Mouse (Mus musculus): ENCODE results near the gene Cpox. TPM values are rescaled to one million over a fixed set of nuclear protein-coding genes. Genes with fewer than 3 reads are reported as not detected.

Cpox gene
- polyA plus RNA-seq (2016; fragmentation: Nextera tagmentation; extraction: Ambion mirVana), result 39.9 and 48.0 TPM in 2 replicates

DNA sequence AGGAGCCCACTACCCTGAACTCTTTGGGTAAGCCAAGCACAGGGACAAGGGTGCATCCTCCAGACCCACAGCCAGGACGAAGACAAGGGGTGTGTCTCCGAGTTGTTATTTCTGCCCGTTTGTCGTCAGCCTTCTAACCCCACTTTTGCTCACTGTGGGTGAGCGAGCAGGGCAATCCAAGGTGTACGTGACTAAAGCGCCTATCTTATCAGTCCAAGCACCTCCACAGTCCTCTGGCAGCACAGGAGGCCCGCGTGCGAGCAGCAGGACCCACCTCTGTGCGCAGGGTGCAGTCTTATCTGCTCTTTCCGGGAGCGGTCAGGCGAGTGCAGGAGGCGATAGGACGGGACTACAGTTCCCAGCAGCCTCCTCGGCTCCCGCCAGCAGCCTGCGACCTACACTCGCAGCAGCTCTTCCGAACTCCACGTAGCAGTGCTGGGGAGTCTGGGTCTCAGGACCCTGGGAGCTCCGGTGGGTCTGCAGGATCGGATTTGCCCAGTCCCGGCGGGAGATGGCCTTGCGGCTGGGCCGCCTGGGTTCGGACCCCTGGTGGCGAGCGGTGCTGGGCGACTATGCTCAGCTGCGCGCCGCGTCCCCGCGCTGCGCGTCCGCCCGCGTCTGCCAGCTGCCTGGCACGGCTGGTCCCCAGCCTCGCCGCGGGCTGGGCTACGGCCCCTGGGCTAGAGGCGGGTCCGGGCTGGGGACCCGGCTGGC lies at the start of gene Cpox:
TSS of gene Cpox (plus strand) at position 376 of the 714 bp plus-strand sequence.
- Histone ChIP-seq H3K27ac (ENCODE audit: poor library complexity, severe bottlenecking) (peak within 1 kb of the TSS; percentile 88), H3K9me3 (replicated peaks) (no peaks in the 10 kb centered on the region), H3K36me3 (peaks cover 22% of the 10 kb centered on the region), H3K4me3 (peak within 1 kb of the TSS; percentile 97), H3K27me3 (replicated peaks) (no peaks in the 10 kb centered on the region), H3K4me1 (replicated peaks) (peaks cover 18% of the 10 kb centered on the region), H3K4me2 (peak within 1 kb of the TSS; percentile 85), H3K9ac (peak within 1 kb of the TSS; percentile 94)
- under 1% methylated on average over 50 of the region's 51 CpGs for WGBS
- peak; percentile 98 for ATAC-seq (ENCODE audit: insufficient number of reproducible peaks, low FRiP score)

DNA sequence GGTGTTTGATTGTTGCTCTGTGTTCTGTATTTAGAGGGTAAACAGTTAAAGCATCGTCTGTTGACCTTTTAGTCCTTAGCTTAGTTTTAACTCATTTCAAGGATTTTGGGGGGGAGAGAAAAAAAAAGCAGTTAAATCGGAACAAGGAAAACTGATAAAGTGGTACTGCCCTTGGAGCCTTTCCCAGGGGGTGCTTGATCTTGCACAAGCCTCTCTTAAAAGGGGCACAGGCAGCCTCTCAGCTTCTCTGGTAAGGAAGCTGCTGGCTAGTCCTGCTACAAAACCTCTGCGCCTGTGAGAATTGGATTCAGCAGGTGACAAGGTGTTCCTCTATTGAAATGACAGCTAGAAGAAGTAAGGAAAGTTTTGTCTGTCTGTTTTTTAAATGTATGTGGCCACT lies 47.7 kb upstream of the Cpox start:
- no peaks in the 10 kb centered on the region for H3K27me3 ChIP-seq (replicated peaks)
- no peaks in the 10 kb centered on the region for H3K9me3 ChIP-seq (replicated peaks)
- H3K4me3 ChIP-seq, result no peak overlapping the region
- H3K4me1 ChIP-seq (replicated peaks), result no peaks in the 10 kb centered on the region
- ATAC-seq (ENCODE audit: insufficient number of reproducible peaks, low FRiP score), result no peak
- no peak overlapping the region for H3K4me2 ChIP-seq
- no peak overlapping the region for H3K9ac ChIP-seq
- no peaks in the 10 kb centered on the region for H3K36me3 ChIP-seq
- H3K27ac ChIP-seq (ENCODE audit: poor library complexity, severe bottlenecking), result no peak overlapping the region
- 69% methylated on average over 3 of the region's 3 CpGs for WGBS

DNA sequence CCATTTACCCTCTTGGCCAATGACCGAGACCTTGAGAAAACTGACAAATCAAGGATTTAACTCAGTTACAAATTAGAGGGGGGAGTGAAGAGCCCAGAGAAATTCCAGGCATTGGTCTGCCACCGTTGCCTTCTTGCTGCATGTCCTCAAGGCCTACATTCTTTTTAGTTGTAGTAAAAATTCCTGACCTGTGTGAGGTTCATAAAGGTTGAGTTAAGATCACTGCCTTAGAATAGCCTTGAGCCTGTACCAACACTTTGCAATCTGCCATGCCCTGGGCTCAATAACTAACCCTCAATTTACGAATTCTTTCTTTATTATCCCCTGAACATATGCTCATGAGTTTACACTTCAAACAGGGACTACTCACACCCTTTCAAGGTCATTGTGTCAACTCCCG lies 47.0 kb upstream of the Cpox start:
- WGBS, result 62% methylated on average over 4 of the region's 4 CpGs
- Histone ChIP-seq H3K9me3 (replicated peaks) (no peaks in the 10 kb centered on the region), H3K4me3 (no peak overlapping the region), H3K36me3 (no peaks in the 10 kb centered on the region), H3K27me3 (replicated peaks) (no peaks in the 10 kb centered on the region), H3K4me2 (no peak overlapping the region), H3K9ac (no peak overlapping the region), H3K4me1 (replicated peaks) (no peaks in the 10 kb centered on the region), H3K27ac (ENCODE audit: poor library complexity, severe bottlenecking) (no peak overlapping the region)
- no peak for ATAC-seq (ENCODE audit: insufficient number of reproducible peaks, low FRiP score)

DNA sequence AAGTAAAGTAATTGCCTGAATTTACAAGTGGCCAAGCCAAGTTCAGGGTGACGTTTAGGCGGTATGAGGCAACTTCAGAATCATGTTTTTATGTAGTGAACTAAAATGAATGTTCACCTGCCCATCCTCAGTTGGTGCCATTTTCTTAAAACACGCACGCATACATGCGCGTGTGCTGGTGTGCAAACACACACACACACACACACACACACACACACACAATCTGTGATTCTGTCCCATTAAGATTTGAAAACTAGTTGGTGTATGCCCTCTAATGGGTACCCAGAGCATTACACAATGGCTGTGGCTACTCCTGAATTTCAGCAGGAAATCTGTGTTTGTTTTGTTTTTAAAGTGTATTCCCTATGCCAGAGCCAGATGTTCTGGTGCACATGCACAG lies 46.1 kb upstream of the Cpox start:
- H3K36me3 ChIP-seq, result no peaks in the 10 kb centered on the region
- ATAC-seq (ENCODE audit: insufficient number of reproducible peaks, low FRiP score), result no peak
- WGBS, result 83% methylated on average over 6 of the region's 6 CpGs
- no peak overlapping the region for H3K27ac ChIP-seq (ENCODE audit: poor library complexity, severe bottlenecking)
- H3K4me1 ChIP-seq (replicated peaks), result no peaks in the 10 kb centered on the region
- no peak overlapping the region for H3K9ac ChIP-seq
- H3K4me3 ChIP-seq, result no peak overlapping the region
- no peak overlapping the region for H3K4me2 ChIP-seq
- no peaks in the 10 kb centered on the region for H3K27me3 ChIP-seq (replicated peaks)
- H3K9me3 ChIP-seq (replicated peaks), result no peaks in the 10 kb centered on the region

DNA sequence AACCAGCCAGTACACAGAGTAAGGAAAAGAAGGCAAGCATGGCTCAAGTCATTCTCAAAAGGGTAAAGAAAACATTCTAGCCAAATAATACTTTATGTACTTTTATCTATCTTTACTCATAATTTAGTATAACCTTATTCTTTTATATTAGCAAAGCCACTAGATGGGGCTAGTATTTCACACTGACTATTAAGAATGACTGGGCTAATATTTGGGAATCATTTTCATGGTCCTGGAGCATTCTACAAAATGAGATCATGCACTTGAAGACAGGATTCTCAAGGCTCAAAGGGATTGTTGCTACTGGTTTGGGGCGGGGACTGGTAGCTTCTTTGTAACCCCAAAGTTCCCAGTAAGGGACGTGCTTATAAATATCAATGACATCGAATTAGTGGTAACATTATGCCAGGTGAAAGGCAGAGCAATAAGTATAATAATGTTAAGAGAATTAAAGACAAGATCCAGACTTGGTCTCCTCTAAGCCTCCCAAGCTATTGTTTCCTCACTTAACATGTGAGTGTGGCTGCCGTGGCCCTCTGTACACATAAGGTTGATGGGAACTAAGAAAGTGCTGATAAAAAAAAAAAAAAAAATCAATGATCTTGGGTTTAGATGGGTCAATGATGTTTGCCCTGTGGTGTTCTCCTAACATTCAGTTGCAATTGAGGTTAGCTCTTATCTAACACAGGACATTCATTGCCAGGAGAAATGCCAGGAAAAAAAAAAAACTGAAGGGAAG lies 42.3 kb upstream of the Cpox start:
- no peak for ATAC-seq (ENCODE audit: insufficient number of reproducible peaks, low FRiP score)
- H3K9ac ChIP-seq, result no peak overlapping the region
- H3K27ac ChIP-seq (ENCODE audit: poor library complexity, severe bottlenecking), result no peak overlapping the region
- H3K4me2 ChIP-seq, result no peak overlapping the region
- H3K4me3 ChIP-seq, result no peak overlapping the region
- no peaks in the 10 kb centered on the region for H3K27me3 ChIP-seq (replicated peaks)
- WGBS, result 86% methylated on average over 4 of the region's 4 CpGs
- H3K36me3 ChIP-seq, result no peaks in the 10 kb centered on the region
- no peaks in the 10 kb centered on the region for H3K4me1 ChIP-seq (replicated peaks)
- no peaks in the 10 kb centered on the region for H3K9me3 ChIP-seq (replicated peaks)

DNA sequence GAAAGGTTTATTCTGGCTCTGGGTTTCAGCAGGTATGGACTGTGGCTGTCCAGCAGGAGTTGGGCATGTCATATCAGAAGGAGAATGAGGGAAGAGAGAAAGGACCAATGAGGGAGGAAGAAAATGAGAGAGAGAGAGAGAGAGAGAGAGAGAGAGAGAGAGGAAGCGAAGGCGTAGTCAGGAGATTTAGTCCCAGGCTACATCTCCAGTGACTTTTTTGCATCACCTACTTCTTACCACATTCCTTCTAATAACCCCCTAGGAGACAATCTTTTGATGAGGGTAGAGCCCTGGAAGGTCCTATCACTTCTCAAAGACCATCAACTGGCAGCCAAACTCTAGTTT lies 41.8 kb upstream of the Cpox start:
- no peak for ATAC-seq (ENCODE audit: insufficient number of reproducible peaks, low FRiP score)
- no CpG with 5 or more reads among the region's 2 CpGs for WGBS

DNA sequence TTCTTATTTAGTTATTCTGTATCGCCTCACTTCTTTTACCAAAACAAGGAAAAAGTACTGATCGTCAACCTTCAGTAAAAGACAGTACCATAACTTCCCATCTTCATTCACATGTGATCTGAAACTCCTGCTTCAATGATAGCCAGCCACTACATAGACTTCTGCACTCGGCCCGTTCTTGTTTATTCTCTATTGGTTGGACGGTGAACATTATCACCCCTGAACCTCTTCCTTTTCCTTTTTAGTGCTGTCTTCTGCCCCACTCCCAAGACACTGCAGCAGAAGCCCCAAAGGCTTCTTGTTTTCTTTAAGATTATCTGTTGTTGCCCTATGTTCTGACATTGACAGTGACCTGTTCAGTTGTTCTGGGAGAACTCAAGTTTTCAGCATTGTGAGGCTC lies 41.1 kb upstream of the Cpox start:
- H3K36me3 ChIP-seq, result no peaks in the 10 kb centered on the region
- H3K4me2 ChIP-seq, result no peak overlapping the region
- 69% methylated on average over 5 of the region's 5 CpGs for WGBS
- no peak overlapping the region for H3K4me3 ChIP-seq
- no peaks in the 10 kb centered on the region for H3K27me3 ChIP-seq (replicated peaks)
- H3K9me3 ChIP-seq (replicated peaks), result no peaks in the 10 kb centered on the region
- H3K27ac ChIP-seq (ENCODE audit: poor library complexity, severe bottlenecking), result no peak overlapping the region
- H3K4me1 ChIP-seq (replicated peaks), result no peaks in the 10 kb centered on the region
- H3K9ac ChIP-seq, result no peak overlapping the region
- ATAC-seq (ENCODE audit: insufficient number of reproducible peaks, low FRiP score), result no peak

More for the DNA sequence above, 41.8 kb upstream of the Cpox start:
- Histone ChIP-seq H3K27me3 (replicated peaks) (no peaks in the 10 kb centered on the region), H3K9ac (no peak overlapping the region), H3K36me3 (no peaks in the 10 kb centered on the region), H3K4me2 (no peak overlapping the region), H3K4me1 (replicated peaks) (no peaks in the 10 kb centered on the region), H3K4me3 (no peak overlapping the region), H3K27ac (ENCODE audit: poor library complexity, severe bottlenecking) (no peak overlapping the region), H3K9me3 (replicated peaks) (no peaks in the 10 kb centered on the region)

DNA sequence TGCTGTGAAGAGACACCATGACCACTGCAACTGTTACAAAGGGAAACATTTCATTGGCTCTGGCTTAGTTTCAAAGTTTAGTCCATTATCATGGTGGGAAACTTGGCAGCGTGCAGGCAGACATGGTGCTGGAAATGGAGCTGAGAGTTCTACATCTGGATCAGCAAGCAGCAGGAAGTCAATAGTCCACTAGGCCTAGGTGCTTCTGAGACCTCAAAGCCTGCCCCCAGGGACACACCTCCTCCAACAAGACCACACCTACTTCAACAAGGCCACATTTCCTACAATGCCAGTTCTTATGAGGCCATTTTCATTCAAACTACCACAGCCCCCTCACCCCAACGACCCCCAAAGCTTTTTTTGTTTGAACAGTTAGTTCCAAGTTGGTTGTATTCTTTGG lies 40.4 kb upstream of the Cpox start:
- no peaks in the 10 kb centered on the region for H3K4me1 ChIP-seq (replicated peaks)
- 73% methylated on average over 2 of the region's 2 CpGs for WGBS
- no peaks in the 10 kb centered on the region for H3K27me3 ChIP-seq (replicated peaks)
- no peak overlapping the region for H3K27ac ChIP-seq (ENCODE audit: poor library complexity, severe bottlenecking)
- no peak overlapping the region for H3K9ac ChIP-seq
- H3K9me3 ChIP-seq (replicated peaks), result no peaks in the 10 kb centered on the region
- no peak for ATAC-seq (ENCODE audit: insufficient number of reproducible peaks, low FRiP score)
- H3K4me3 ChIP-seq, result no peak overlapping the region
- H3K36me3 ChIP-seq, result no peaks in the 10 kb centered on the region
- no peak overlapping the region for H3K4me2 ChIP-seq

DNA sequence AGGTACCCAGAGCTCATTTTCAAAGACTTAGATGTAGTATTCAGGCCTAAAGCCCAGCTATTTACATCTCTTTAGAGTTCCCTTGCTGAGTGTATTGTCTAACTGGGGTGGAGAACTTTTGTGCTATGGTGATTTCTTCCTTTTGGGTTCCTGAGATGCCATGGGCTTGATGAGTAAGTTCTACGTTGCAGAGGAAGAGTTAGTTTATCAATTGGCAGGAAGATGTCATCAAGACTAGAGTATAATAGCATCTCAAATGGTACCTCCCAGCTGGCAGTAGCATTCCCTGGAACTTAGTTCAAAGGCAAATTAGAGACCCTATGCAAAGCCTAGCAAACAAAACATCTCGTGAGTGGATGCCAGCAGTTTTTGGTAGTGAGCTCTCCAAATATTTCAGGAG lies 34.2 kb upstream of the Cpox start:
- Histone ChIP-seq H3K9me3 (replicated peaks) (no peaks in the 10 kb centered on the region), H3K4me2 (no peak overlapping the region), H3K9ac (no peak overlapping the region), H3K27me3 (replicated peaks) (no peaks in the 10 kb centered on the region), H3K36me3 (no peaks in the 10 kb centered on the region), H3K4me1 (replicated peaks) (no peaks in the 10 kb centered on the region), H3K4me3 (no peak overlapping the region), H3K27ac (ENCODE audit: poor library complexity, severe bottlenecking) (no peak overlapping the region)
- 51% methylated on average over 2 of the region's 2 CpGs for WGBS
- no peak for ATAC-seq (ENCODE audit: insufficient number of reproducible peaks, low FRiP score)

DNA sequence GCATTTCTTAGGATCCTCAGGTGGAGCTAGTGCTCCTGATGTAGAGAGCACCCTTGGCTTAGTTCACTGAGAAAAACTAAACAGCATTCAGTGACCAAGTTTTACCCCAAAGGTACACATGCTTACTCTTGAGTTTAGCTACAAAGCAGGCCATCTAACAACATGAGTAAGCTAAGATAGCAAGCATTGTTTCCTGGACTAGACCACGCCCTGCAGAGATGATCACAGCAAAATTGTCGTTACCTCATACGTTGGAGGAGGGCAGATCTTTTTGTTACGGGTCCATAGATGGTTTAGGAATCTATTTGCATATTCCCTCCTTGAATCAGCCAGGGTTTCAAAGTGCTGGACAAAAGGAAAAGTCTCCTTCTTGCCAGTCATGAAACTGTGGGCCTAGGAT lies 32.6 kb upstream of the Cpox start:
- Histone ChIP-seq H3K4me3 (no peak overlapping the region), H3K9ac (no peak overlapping the region), H3K4me1 (replicated peaks) (no peaks in the 10 kb centered on the region), H3K9me3 (replicated peaks) (no peaks in the 10 kb centered on the region), H3K36me3 (no peaks in the 10 kb centered on the region), H3K27me3 (replicated peaks) (no peaks in the 10 kb centered on the region), H3K27ac (ENCODE audit: poor library complexity, severe bottlenecking) (no peak overlapping the region), H3K4me2 (no peak overlapping the region)
- ATAC-seq (ENCODE audit: insufficient number of reproducible peaks, low FRiP score), result peak; percentile 90
- 66% methylated on average over 4 of the region's 4 CpGs for WGBS

DNA sequence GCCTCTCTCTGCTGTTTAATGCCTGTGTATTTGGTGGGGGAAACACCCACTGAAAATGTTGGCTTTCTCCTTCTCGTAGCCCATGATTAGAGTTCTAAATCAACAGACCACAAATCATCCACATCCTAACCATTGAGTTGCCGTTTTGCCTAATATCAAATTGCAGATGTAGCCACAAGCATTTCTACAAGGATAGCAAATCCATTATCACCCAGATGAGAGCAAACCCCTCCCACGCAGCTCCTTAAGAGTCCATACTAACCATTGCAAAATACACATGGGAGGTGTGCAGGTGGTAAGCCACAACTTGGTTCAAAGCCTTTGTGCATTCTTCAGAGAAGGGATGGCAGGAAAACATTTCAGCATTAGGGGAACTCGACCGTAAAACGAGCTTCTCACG lies 32.1 kb upstream of the Cpox start:
- no peak overlapping the region for H3K9ac ChIP-seq
- no peak for ATAC-seq (ENCODE audit: insufficient number of reproducible peaks, low FRiP score)
- 85% methylated on average over 7 of the region's 7 CpGs for WGBS
- H3K4me3 ChIP-seq, result no peak overlapping the region
- no peak overlapping the region for H3K27ac ChIP-seq (ENCODE audit: poor library complexity, severe bottlenecking)
- no peaks in the 10 kb centered on the region for H3K9me3 ChIP-seq (replicated peaks)
- no peaks in the 10 kb centered on the region for H3K36me3 ChIP-seq
- no peaks in the 10 kb centered on the region for H3K4me1 ChIP-seq (replicated peaks)
- H3K4me2 ChIP-seq, result no peak overlapping the region
- no peaks in the 10 kb centered on the region for H3K27me3 ChIP-seq (replicated peaks)
